Mouse (Mus musculus) embryonic facial prominence, embryonic 12.5 days (tissue): Measurements from ENCODE around the gene Smim13. TPM values are rescaled to one million over a fixed set of nuclear protein-coding genes. Genes with fewer than 3 reads are reported as not detected.
"Not testable (repeated sequence)": the region's sequence is repeated elsewhere in the genome, so short reads cannot be mapped to it uniquely, and the experiment has no call there.

Experiments
- ATAC-seq: fragments of 200-750 bp; cut with Nextera tagmentation; 2 replicates; pipeline ENCODE4 v1.8.0; 2017; ENCODE audit not compliant: insufficient number of reproducible peaks, insufficient read depth, low FRiP score, low TSS enrichment
- H3K27ac ChIP-seq: fragments of 300-500 bp; sonication (generic); 2 replicates; pipeline ENCODE4 v1.5.1; 2016; ENCODE audit warnings: mild to moderate bottlenecking
- H3K27me3 ChIP-seq: fragments of 300-500 bp; sonication (generic); 2 replicates; pipeline ENCODE4 v1.6.1; 2016; ENCODE audit warnings: mild to moderate bottlenecking, moderate library complexity
- H3K36me3 ChIP-seq: fragments of 300-500 bp; sonication (generic); 2 replicates; pipeline ENCODE4 v1.6.1; 2016; ENCODE audit warnings: mild to moderate bottlenecking
- H3K4me1 ChIP-seq: fragments of 300-500 bp; sonication (generic); 2 replicates; pipeline ENCODE4 v1.6.1; 2016
- H3K4me2 ChIP-seq: fragments of 300-500 bp; sonication (generic); replicated peaks from 2 replicates; pipeline ENCODE4 v1.6.1; 2016; ENCODE audit warnings: mild to moderate bottlenecking, moderate library complexity
- H3K4me3 ChIP-seq: fragments of 300-500 bp; sonication (generic); 2 replicates; pipeline ENCODE4 v1.5.1; 2016; ENCODE audit warnings: mild to moderate bottlenecking
- H3K9ac ChIP-seq: fragments of 300-500 bp; sonication (generic); 2 replicates; pipeline ENCODE4 v1.6.1; 2016; ENCODE audit warnings: mild to moderate bottlenecking, moderate library complexity
- H3K9me3 ChIP-seq: fragments of 300-500 bp; sonication (generic); 2 replicates; pipeline ENCODE4 v1.6.1; 2016; ENCODE audit warnings: mild to moderate bottlenecking, moderate library complexity
- WGBS: fragments of 180-500 bp; shearing (Covaris S2); methylation state at CpG from one replicate; pipeline ENCODE4 v1.1.7; 2016; 5-methylcytosine and 5-hydroxymethylcytosine counted together
- polyA plus RNA-seq: library from polyadenylated mRNA; unstranded; fragments of >200 nt; fragmentation: Nextera tagmentation; extraction: Ambion mirVana; gene quantifications from 2 replicates; pipeline ENCODE4 v1.2.1, GENCODE M21; 2016

Smim13 gene
- polyA plus RNA-seq = 19.3 and 21.4 TPM in 2 replicates

DNA sequence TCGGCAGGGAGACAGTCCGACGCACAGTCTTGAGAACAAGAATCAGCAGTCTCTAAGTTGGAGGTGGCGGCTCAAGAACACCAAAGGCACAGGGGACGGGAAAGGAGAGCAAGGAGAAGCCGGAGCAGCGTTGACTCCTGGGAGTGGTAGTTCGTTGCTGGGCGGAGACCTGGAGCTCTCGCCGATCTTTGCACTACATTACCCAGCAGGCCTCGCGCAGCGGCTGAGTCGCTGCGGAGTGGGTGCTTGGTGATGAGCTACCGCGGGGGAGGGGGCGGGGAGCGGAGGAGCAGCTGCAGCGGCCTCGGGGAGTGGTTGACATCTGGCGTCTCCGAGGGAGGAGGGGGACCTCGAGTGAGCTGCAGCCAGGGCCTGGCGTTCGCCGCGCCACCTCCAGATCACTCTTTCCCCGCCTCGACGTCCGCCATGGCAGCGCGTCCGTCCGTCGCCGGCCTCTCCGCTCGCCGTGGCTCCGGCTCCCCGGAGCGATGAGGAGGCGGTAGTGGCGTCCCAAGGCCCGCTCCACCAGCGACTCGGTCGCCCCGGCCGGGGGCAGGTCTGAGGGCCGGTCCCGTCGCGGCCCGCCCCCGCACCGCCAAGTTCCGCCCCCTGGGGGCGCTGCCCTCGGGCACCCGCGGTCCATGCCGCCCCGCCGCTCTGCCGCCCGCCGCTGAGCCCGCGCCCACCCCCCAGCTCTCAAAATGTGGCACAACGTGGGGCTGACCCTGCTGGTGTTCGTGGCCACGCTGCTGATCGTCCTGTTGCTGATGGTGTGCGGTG, at the start of gene Smim13:
Gene Smim13 (plus strand): TSS at position 307 of the 780 bp plus-strand sequence.
- H3K9ac ChIP-seq = peak within 1 kb of the TSS; percentile 82
- peak within 1 kb of the TSS; percentile 77 for H3K4me3 ChIP-seq
- under 1% methylated on average over 61 of the region's 78 CpGs for WGBS
- H3K4me1 ChIP-seq = no peaks in the 10 kb centered on the region
- peak; percentile 98 for ATAC-seq
- no peaks in the 10 kb centered on the region for H3K27me3 ChIP-seq
- H3K36me3 ChIP-seq = no peaks in the 10 kb centered on the region
- H3K4me2 ChIP-seq = peak within 1 kb of the TSS; percentile 73
- H3K9me3 ChIP-seq = no peaks in the 10 kb centered on the region
- peak within 1 kb of the TSS; percentile 82 for H3K27ac ChIP-seq

DNA sequence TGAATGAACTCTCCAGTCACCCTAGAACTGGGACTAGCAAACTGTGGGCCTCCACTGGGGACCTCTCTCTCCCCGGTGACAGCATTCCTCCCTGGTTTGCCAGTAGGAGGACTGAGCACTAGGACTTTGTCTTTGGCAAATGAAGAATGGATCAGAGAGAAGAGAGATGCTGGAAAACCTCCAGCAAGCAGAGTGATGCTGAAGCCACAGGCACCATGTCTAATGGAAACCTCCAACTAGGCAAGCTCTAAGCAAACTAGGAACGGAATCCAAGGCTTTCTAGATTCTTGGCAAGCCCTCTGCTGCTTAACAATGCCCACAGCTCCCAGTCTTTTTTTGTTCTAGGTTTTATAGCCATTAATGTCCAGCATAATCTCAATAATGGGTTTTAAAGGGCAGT, 48.8 kb upstream of the Smim13 start:
- no peaks in the 10 kb centered on the region for H3K9me3 ChIP-seq
- 0 out of 2 replicates have a peak, but pooled peaks cover 5% of the 10 kb centered on the region for H3K4me1 ChIP-seq
- H3K36me3 ChIP-seq = no peaks in the 10 kb centered on the region
- no peak overlapping the region for H3K4me3 ChIP-seq
- 76% methylated on average over 2 of the region's 2 CpGs for WGBS
- H3K4me2 ChIP-seq = no peak overlapping the region
- H3K9ac ChIP-seq = no peak overlapping the region
- no peak overlapping the region for H3K27ac ChIP-seq
- no peaks in the 10 kb centered on the region for H3K27me3 ChIP-seq
- no peak for ATAC-seq

DNA sequence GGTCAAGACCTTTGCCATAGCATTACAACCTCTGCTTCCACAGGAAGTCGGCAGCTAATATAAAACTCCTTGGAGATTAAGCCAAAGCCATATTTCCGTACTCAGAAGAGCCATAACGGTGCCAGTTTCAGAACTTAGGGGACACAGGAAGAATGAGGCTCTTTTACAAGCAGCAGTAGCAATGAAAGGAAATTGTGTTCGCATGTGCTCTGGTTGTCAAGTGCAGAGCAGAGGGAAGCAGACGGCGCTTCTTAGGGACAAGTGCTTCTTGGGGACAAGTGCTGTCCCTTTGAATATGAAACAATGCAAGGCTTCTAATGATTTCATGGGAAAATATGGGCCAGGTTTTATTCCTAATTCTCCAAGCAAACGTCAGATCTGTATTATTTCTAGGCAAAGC, 46.4 kb upstream of the Smim13 start:
- no peak overlapping the region for H3K4me2 ChIP-seq
- 0 out of 2 replicates have a peak, but pooled peaks cover 5% of the 10 kb centered on the region for H3K4me1 ChIP-seq
- no peak overlapping the region for H3K27ac ChIP-seq
- no peak for ATAC-seq
- whole genome bisulfite sequencing = 43% methylated on average over 7 of the region's 7 CpGs
- no peak overlapping the region for H3K9ac ChIP-seq
- no peaks in the 10 kb centered on the region for H3K9me3 ChIP-seq
- no peaks in the 10 kb centered on the region for H3K36me3 ChIP-seq
- H3K27me3 ChIP-seq = no peaks in the 10 kb centered on the region
- no peak overlapping the region for H3K4me3 ChIP-seq

DNA sequence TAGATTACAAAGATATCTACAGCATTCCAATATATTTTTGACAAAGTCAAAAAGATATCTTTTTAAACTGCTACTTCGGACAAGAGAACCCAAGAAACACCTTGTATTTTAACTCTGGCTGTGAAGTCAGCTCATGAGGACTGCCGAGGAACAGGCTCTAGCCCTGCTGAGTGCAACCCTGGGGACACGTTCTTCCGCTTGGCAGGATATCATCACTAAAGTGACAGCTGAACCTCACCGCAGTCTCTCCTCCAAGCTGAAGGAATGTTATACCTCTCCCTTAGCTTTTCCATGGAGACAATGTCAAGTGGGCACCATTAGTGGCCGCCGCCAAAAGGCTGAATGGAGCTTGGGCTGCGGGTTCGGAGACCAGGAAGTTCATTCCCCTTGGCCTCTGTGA, 46.0 kb upstream of the Smim13 start:
- Histone ChIP-seq H3K36me3 (no peaks in the 10 kb centered on the region), H3K9ac (no peak overlapping the region), H3K27ac (no peak overlapping the region), H3K4me1 (0 out of 2 replicates have a peak, but pooled peaks cover 5% of the 10 kb centered on the region), H3K4me2 (no peak overlapping the region), H3K27me3 (no peaks in the 10 kb centered on the region), H3K4me3 (no peak overlapping the region), H3K9me3 (no peaks in the 10 kb centered on the region)
- WGBS = 62% methylated on average over 9 of the region's 9 CpGs
- no peak for ATAC-seq

DNA sequence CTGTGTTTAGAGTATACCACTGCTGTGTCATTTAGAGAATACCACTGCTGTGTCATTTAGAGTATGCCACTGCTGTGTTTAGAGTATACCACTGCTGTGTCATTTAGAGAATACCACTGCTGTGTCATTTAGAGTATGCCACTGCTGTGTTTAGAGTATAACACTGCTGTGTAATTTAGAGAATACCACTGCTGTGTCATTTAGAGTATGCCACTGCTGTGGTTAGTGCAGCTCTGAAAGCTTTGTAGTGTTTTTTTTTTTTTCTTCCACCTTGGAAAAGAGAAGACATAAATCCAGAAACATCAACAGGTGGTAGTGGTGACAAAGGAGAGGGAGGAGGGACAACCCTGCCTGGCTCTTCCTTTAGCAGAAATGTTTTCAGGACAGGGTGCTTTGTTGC, 44.1 kb upstream of the Smim13 start:
- not testable (repeated sequence) for H3K4me2 ChIP-seq, H3K4me3 ChIP-seq, H3K9me3 ChIP-seq, H3K27ac ChIP-seq, H3K27me3 ChIP-seq, H3K9ac ChIP-seq, ATAC-seq, H3K36me3 ChIP-seq, H3K4me1 ChIP-seq

DNA sequence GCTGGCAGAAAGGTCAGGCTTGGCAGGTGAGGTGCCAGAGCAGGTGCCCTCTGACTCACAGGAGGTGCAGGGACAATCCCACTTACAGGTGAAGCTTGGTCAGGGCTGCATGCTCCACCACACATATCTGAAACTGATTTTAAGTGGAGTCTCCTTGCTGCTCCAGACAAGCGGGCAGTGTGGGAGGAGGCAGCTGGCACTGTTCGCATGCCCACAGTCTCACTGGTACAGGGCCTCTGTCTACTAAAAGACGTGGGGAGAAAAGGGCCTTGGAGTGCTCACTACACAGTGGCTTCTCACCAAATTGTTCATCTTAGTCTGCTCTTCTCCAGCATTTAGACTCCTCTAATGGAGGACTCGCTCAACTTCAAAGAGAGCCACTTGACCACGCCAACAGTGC, 43.4 kb upstream of the Smim13 start:
- 89% methylated on average over 5 of the region's 5 CpGs for WGBS
- ATAC-seq = no peak
- H3K9ac ChIP-seq = no peak overlapping the region

DNA sequence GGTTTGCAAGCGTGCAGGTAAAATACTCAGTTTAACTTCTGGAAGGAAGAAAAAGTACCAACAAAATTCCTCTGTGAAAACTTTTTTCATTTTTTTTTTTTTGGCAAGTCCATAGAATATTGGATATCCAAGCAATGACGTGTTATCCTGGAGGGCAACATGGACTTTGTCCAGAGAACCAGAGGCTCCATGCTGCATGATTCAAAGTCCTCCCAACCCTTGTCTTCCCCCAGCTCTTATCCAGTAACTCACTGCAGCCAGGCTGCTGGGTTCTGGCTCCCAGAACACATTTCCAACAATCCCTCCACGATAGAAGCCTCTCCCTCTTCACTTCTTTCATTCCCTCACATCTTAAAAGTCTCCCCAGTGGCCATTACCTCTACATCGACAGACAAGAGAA, 38.4 kb upstream of the Smim13 start:
- no peak for ATAC-seq
- no peaks in the 10 kb centered on the region for H3K27me3 ChIP-seq
- H3K4me2 ChIP-seq = no peak overlapping the region

More for the DNA sequence above, 43.4 kb upstream of the Smim13 start:
- Histone ChIP-seq H3K4me1 (0 out of 2 replicates have a peak, but pooled peaks cover 5% of the 10 kb centered on the region), H3K36me3 (no peaks in the 10 kb centered on the region), H3K27me3 (no peaks in the 10 kb centered on the region), H3K4me2 (no peak overlapping the region), H3K4me3 (no peak overlapping the region), H3K27ac (no peak overlapping the region), H3K9me3 (no peaks in the 10 kb centered on the region)

DNA sequence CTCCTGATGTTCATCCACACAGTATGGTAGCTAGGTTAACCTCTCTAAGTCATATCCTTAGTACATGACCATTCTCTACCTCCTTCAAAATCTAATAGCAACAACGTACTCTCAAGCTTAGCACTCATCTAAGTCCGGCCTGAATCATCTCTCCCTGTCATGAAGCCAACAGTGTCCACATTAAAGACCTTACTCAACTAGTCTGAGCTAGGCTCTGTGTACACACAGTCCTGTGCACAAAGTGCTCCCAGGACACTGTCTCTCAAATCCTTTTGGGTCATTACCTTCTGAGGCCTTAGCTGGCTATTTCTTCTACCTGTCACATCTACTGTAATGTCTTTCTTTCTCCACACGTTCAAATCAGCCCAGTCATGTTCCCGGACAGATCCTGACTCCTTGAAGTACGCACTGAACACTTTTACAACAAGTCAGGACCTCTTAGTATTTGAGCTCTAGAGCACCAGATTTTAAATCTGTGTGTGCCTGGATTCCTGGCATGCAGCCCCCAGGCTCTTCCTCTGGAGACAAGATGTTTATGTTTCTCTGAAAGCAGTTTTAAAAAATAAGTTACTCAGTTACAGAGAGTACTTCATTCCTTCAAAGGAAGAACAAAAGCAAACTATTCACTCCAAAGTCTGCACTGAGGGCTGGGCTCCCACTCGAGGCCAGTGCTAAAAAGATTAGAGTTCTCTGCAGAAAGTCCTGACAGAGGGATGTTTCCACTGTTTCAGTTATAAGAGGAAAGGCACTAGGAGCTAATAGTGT, 36.9 kb upstream of the Smim13 start:
- Histone ChIP-seq H3K27me3 (no peaks in the 10 kb centered on the region), H3K4me1 (peaks cover 6% of the 10 kb centered on the region; the same call in 1 of the 2 replicates), H3K4me2 (no peak overlapping the region), H3K9ac (no peak overlapping the region), H3K4me3 (no peak overlapping the region), H3K9me3 (no peaks in the 10 kb centered on the region), H3K27ac (0 out of 2 replicates have a peak overlapping the region, but pooled peaks have one; percentile 14), H3K36me3 (no peaks in the 10 kb centered on the region)
- 61% methylated on average over 6 of the region's 6 CpGs for WGBS
- no peak for ATAC-seq

More for the DNA sequence above, 38.4 kb upstream of the Smim13 start:
- Histone ChIP-seq H3K9ac (no peak overlapping the region), H3K4me1 (peaks cover 6% of the 10 kb centered on the region; the same call in 1 of the 2 replicates), H3K4me3 (no peak overlapping the region), H3K27ac (no peak overlapping the region), H3K9me3 (no peaks in the 10 kb centered on the region), H3K36me3 (no peaks in the 10 kb centered on the region)
- WGBS = 72% methylated on average over 4 of the region's 4 CpGs

DNA sequence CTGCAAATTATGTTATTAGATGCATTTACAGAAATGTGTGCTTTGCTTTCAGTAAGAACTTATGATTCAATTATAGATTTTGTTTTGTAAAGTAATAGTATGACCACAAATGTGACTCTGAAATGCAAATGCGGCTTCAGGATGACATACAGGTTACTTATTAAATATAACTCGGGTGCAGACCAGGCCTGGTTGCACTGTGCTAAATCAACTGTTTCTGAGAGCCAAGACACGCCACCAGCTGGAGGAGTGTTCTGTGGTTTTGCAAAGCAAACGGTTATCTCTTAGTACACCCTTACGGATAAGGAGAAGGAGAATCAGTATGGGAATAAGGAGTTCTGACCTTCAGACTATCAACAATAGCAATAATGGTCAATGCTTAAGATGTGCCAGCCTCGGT, 34.0 kb upstream of the Smim13 start:
- Histone ChIP-seq H3K9ac (no peak overlapping the region), H3K36me3 (no peaks in the 10 kb centered on the region), H3K27ac (no peak overlapping the region), H3K4me1 (peaks cover 6% of the 10 kb centered on the region; the same call in 1 of the 2 replicates), H3K9me3 (no peaks in the 10 kb centered on the region), H3K27me3 (no peaks in the 10 kb centered on the region), H3K4me2 (no peak overlapping the region), H3K4me3 (no peak overlapping the region)
- ATAC-seq = no peak
- 84% methylated on average over 6 of the region's 6 CpGs for WGBS

DNA sequence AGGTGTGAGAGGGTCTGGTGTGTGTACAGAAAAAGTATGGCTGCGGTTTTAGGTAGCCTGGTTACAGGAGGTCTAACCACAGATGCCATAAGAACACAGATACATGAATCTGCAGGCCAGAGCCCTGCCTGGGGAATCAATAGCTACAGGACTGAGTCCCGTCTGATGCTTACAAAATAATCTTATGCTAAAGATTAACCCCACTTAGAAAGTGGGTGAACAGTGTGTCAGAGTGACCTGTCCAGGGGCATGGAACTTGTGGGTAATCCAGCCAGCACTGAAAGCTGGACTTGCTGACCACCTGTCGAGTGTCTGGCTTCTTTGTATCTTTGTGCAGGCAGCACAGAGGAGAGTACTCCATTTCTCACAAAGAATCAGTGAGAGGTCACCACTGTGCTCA, 33.4 kb upstream of the Smim13 start:
- WGBS = 80% methylated on average over 3 of the region's 3 CpGs
- no peaks in the 10 kb centered on the region for H3K9me3 ChIP-seq
- H3K4me2 ChIP-seq = no peak overlapping the region
- H3K36me3 ChIP-seq = no peaks in the 10 kb centered on the region
- no peak overlapping the region for H3K27ac ChIP-seq
- peaks cover 6% of the 10 kb centered on the region; the same call in 1 of the 2 replicates for H3K4me1 ChIP-seq
- no peak for ATAC-seq
- no peak overlapping the region for H3K4me3 ChIP-seq
- H3K9ac ChIP-seq = no peak overlapping the region
- no peaks in the 10 kb centered on the region for H3K27me3 ChIP-seq

DNA sequence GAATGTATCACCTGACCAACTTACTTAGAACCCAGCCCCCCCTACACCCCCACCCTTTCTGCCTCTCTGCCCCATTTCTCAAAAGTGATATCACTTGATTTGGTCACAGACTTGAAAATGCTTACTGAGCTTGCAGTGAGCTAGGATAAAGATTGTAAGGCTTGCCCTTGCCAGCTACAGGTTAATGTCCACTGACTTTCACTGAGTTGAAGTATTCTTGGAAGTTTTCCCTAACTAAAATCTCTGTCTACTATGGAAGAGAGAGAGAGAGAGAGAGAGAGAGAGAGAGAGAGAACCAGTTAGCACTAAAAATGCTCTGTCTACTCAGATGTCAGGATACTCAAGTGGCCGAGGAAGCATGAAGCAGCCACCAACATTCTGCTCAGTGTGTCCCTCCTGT, 30.6 kb upstream of the Smim13 start:
- WGBS = 29% methylated on average over 1 of the region's 1 CpGs
- Histone ChIP-seq H3K4me2 (peak overlapping the region; percentile 62; the same call in 1 of the 2 replicates), H3K4me1 (no peaks in the 10 kb centered on the region), H3K9ac (no peak overlapping the region), H3K36me3 (no peaks in the 10 kb centered on the region), H3K9me3 (peaks cover 6% of the 10 kb centered on the region; the same call in 1 of the 2 replicates), H3K4me3 (no peak overlapping the region), H3K27ac (no peak overlapping the region), H3K27me3 (no peaks in the 10 kb centered on the region)
- ATAC-seq = no peak
